Mouse (Mus musculus) megakaryocyte-erythroid progenitor cell, adult 5-6 weeks (primary cell): Measurements from ENCODE around the gene Tnrc6b. TPM values are rescaled to one million over a fixed set of nuclear protein-coding genes. Genes with fewer than 3 reads are reported as not detected.
"Not testable (repeated sequence)": the region's sequence is repeated elsewhere in the genome, so short reads cannot be mapped to it uniquely, and the experiment has no call there.

Source experiments
- ATAC-seq: replicated peaks from 2 replicates; pipeline ENCODE4 v1.8.0; 2016; ENCODE audit warnings: mild to moderate bottlenecking, inconsistent platforms; ENCODE audit not compliant: severe bottlenecking, poor library complexity, low FRiP score, low TSS enrichment
- total RNA-seq, 2 experiments: library from RNA; stranded (forward) in 1 of 2; stranded (reverse) in 1 of 2; fragments of 200-1000, 215-1000 nt in 1 of 2; fragments of >200 nt in 1 of 2; fragmentation: Nextera tagmentation in 1 of 2; gene quantifications; 2 replicates each; pipeline ENCODE4 v1.2.3; 2014 to 2017

The Tnrc6b gene
- total RNA-seq, 2 experiments from 2014 or later = 48.5 to 89.0 TPM

- ATAC-seq = no peak
Measured at GRCm38 (mm10) chr15:80732266-80733030, 21.3 kb downstream of the Tnrc6b start.

GRCm38 (mm10) chr15:80735300-80735699, 24.2 kb downstream of the Tnrc6b start:
- no peak for ATAC-seq

GRCm38 (mm10) chr15:80735708-80736107, 24.6 kb downstream of the Tnrc6b start:
- not testable (repeated sequence) for ATAC-seq

GRCm38 (mm10) chr15:80736553-80736952, 25.4 kb downstream of the Tnrc6b start:
- no peak for ATAC-seq

GRCm38 (mm10) chr15:80738244-80738643, 27.1 kb downstream of the Tnrc6b start:
- no peak for ATAC-seq

GRCm38 (mm10) chr15:80739972-80740371, 28.9 kb downstream of the Tnrc6b start:
- ATAC-seq = peak; percentile 18; the same call in 1 of the 2 replicates

GRCm38 (mm10) chr15:80741836-80742235, 30.7 kb downstream of the Tnrc6b start:
- ATAC-seq = no peak

GRCm38 (mm10) chr15:80742991-80743474, 31.9 kb downstream of the Tnrc6b start:
- no peak for ATAC-seq

- no peak for ATAC-seq
Measured at GRCm38 (mm10) chr15:80743606-80744005, 32.5 kb downstream of the Tnrc6b start.

- ATAC-seq = peak; percentile 56
Measured at GRCm38 (mm10) chr15:80744667-80745422, 33.7 kb downstream of the Tnrc6b start.

- peak; percentile 78 for ATAC-seq
Measured at GRCm38 (mm10) chr15:80748979-80749378, 37.9 kb downstream of the Tnrc6b start.

- ATAC-seq = no peak
Measured at GRCm38 (mm10) chr15:80753351-80753750, 42.2 kb downstream of the Tnrc6b start.

GRCm38 (mm10) chr15:80754103-80754502, 43.0 kb downstream of the Tnrc6b start:
- ATAC-seq = peak; percentile 65

- ATAC-seq = no peak
Measured at GRCm38 (mm10) chr15:80759451-80759850, 48.3 kb downstream of the Tnrc6b start.

GRCm38 (mm10) chr15:80760504-80760903, 49.4 kb downstream of the Tnrc6b start:
- no peak for ATAC-seq

- peak; percentile 99 for ATAC-seq
Measured at GRCm38 (mm10) chr15:80760935-80761334, 49.8 kb downstream of the Tnrc6b start.

- no peak for ATAC-seq
Measured at GRCm38 (mm10) chr15:80762621-80763020, 51.5 kb downstream of the Tnrc6b start.

- no peak for ATAC-seq
Measured at GRCm38 (mm10) chr15:80764666-80765065, 53.6 kb downstream of the Tnrc6b start.

- no peak for ATAC-seq
Measured at GRCm38 (mm10) chr15:80765381-80765780, 54.3 kb downstream of the Tnrc6b start.

GRCm38 (mm10) chr15:80768216-80768615, 57.1 kb downstream of the Tnrc6b start:
- no peak for ATAC-seq
